ENCODE assay signal across 7 mouse cellular contexts in the genomic region with DNA sequence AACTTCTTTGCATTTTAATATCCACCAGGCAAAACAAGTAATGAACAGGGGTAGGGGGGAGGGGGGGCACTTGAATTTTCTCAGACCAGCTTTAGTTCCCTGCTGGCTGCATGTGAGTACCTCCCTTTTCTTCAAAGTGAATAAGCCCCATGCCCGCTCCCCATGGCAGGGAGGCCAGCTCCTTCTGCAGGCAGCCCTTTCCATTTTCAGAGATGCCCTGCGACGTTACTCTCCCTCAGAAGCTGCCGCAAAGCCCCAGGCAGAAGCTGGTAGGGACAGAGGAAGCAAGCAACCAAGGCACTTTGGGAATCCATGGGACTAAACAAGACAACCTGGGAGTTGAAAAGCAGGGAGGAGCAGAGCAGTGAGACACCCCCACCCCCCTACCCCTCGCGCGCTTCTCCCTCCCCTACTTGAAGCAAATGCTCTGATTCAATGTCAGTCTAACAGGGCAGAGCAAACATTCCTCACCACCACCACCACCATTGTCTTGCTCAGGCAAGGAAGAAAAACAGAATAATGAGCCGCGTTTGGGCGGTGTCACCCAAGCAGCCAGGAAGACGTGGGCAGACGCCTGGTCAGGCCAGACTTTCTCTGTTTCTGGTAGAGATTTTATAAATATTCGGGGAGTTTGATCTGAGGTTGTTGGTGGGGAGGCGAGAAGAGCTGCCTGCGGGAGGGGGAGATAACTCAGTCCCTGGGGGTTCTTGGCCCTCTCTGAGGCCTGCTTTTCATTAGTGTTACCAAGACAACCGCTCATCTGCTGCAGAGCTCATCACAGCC.
DNase-seq lines count a peak whose midpoint lies in the region; ATAC-seq and TF ChIP-seq lines count a peak whose summit lies in the region.

No protein-coding gene starts in this region.

- in situ Hi-C loops in ES-E14 (cut with MboI; ENCODE audit: low sequenced_read_pairs in 2 of 2, unreplicated experiment in 2 of 2) = no loop called here

- H3K36me3 ChIP-seq in ES-E14 (ENCODE audit: control insufficient read depth, insufficient read depth, low read length, poor library complexity, severe bottlenecking) = no peaks in the 10 kb centered on the region
- H3K36me3 ChIP-seq in forebrain, embryonic 16.5 days (ENCODE audit: control insufficient read depth, insufficient read depth) = no peaks in the 10 kb centered on the region
- no peaks in the 10 kb centered on the region for H3K36me3 ChIP-seq in intestine, embryonic 15.5 days
- no peaks in the 10 kb centered on the region for H3K36me3 ChIP-seq in liver, embryonic 13.5 days
- H3K36me3 ChIP-seq in stomach, embryonic 16.5 days (ENCODE audit: control insufficient read depth, insufficient read depth, low read length) = no peaks in the 10 kb centered on the region

- peaks cover 6 to 15% of the 10 kb centered on the region in 2 experiments for H3K4me1 ChIP-seq in ES-E14 (ENCODE audit: control insufficient read depth in 2 of 2, insufficient read depth in 2 of 2, low read length in 2 of 2, poor library complexity in 1 of 2)
- peaks cover 40% of the 10 kb centered on the region for H3K4me1 ChIP-seq in forebrain, embryonic 16.5 days (replicated peaks; ENCODE audit: control insufficient read depth, insufficient read depth, low read length)
- peaks cover 42% of the 10 kb centered on the region for H3K4me1 ChIP-seq in intestine, embryonic 15.5 days (replicated peaks)
- 0 out of 2 replicates have a peak, but pooled peaks cover 4% of the 10 kb centered on the region for H3K4me1 ChIP-seq in liver, embryonic 13.5 days (replicated peaks)
- peaks cover 60% of the 10 kb centered on the region for H3K4me1 ChIP-seq in stomach, embryonic 16.5 days (ENCODE audit: control insufficient read depth, insufficient read depth, low read length)

- H3K4me2 ChIP-seq in forebrain, embryonic 16.5 days (ENCODE audit: low read length) = peak overlapping the region; percentile 48
- H3K4me2 ChIP-seq in intestine, embryonic 15.5 days (replicated peaks) = peak overlapping the region; percentile 20
- H3K4me2 ChIP-seq in liver, embryonic 13.5 days = no peak overlapping the region
- H3K4me2 ChIP-seq in stomach, embryonic 16.5 days (ENCODE audit: low read depth, low read length) = peak overlapping the region; percentile 34

- H3K4me3 ChIP-seq in ES-E14 (ENCODE audit: insufficient read depth in 1 of 2, low read depth in 1 of 2, low read length in 2 of 2, poor library complexity in 1 of 2, severe bottlenecking in 1 of 2) = no peak overlapping the region
- no peak overlapping the region for H3K4me3 ChIP-seq in forebrain, embryonic 16.5 days (replicated peaks; ENCODE audit: low read length)
- no peak overlapping the region for H3K4me3 ChIP-seq in intestine, embryonic 15.5 days (replicated peaks)
- no peak overlapping the region for H3K4me3 ChIP-seq in liver, embryonic 13.5 days (replicated peaks)
- no peak overlapping the region for H3K4me3 ChIP-seq in stomach, embryonic 16.5 days (replicated peaks; ENCODE audit: low read length)

- H3K9ac ChIP-seq in ES-E14 (ENCODE audit: insufficient read depth, low read depth, low read length, poor library complexity, severe bottlenecking) = no peak overlapping the region
- H3K9ac ChIP-seq in forebrain, embryonic 16.5 days (replicated peaks; ENCODE audit: low read depth, low read length) = peak overlapping the region; percentile 50
- no peak overlapping the region for H3K9ac ChIP-seq in intestine, embryonic 15.5 days
- H3K9ac ChIP-seq in liver, embryonic 13.5 days = no peak overlapping the region
- H3K9ac ChIP-seq in stomach, embryonic 16.5 days (ENCODE audit: low read length) = peak overlapping the region; percentile 68

- peak; percentile 13 for DNase-seq in CD4-positive helper T cell, adult 2 months (ENCODE audit: low read depth, low spot score)
- DNase-seq in ES-E14 (ENCODE audit: low read depth, low spot score) = peak; percentile 31
- no peak for DNase-seq in liver, embryonic 13.5 days

- H3K27ac ChIP-seq in ES-E14 (ENCODE audit: insufficient read depth, low read depth, low read length, poor library complexity, severe bottlenecking) = no peak overlapping the region
- H3K27ac ChIP-seq in forebrain, embryonic 16.5 days (ENCODE audit: low read length) = peak overlapping the region; percentile 94
- peak overlapping the region; percentile 81 for H3K27ac ChIP-seq in intestine, embryonic 15.5 days
- peak overlapping the region; percentile 51; the same call in 1 of the 2 replicates for H3K27ac ChIP-seq in liver, embryonic 13.5 days
- peak overlapping the region; percentile 92 for H3K27ac ChIP-seq in stomach, embryonic 16.5 days (ENCODE audit: low read length)

- under 1% methylated on average over 16 of the region's 16 CpGs for WGBS in forebrain, embryonic 16.5 days
- 26% methylated on average over 16 of the region's 16 CpGs for WGBS in intestine, embryonic 15.5 days
- WGBS in liver, embryonic 13.5 days (ENCODE audit: insufficient replicate concordance) = 46% methylated on average over 16 of the region's 16 CpGs
- WGBS in stomach, embryonic 16.5 days = 16% methylated on average over 16 of the region's 16 CpGs

- peak; percentile 91 for ATAC-seq in forebrain, embryonic 16.5 days
- ATAC-seq in intestine, embryonic 15.5 days = peak; percentile 37; the same call in 1 of the 2 replicates
- no peak for ATAC-seq in liver, embryonic 13.5 days (ENCODE audit: low read depth)
- ATAC-seq in stomach, embryonic 16.5 days (ENCODE audit: insufficient read depth, low FRiP score) = 0 out of 2 replicates have a peak, but pooled peaks have one; percentile 15
- no peak for ATAC-seq in granulocyte monocyte progenitor cell, adult 5-6 weeks (replicated peaks; ENCODE audit: poor library complexity, severe bottlenecking)

- no peaks in the 10 kb centered on the region for H3K27me3 ChIP-seq in forebrain, embryonic 16.5 days (replicated peaks; ENCODE audit: control insufficient read depth, insufficient read depth, low read length)
- no peaks in the 10 kb centered on the region for H3K27me3 ChIP-seq in intestine, embryonic 15.5 days (replicated peaks)
- no peaks in the 10 kb centered on the region for H3K27me3 ChIP-seq in liver, embryonic 13.5 days
- no peaks in the 10 kb centered on the region for H3K27me3 ChIP-seq in stomach, embryonic 16.5 days (ENCODE audit: control insufficient read depth, insufficient read depth, low read length)

- no peaks in the 10 kb centered on the region for H3K9me3 ChIP-seq in ES-E14 (ENCODE audit: control insufficient read depth, insufficient read depth, low read depth, low read length)
- no peaks in the 10 kb centered on the region for H3K9me3 ChIP-seq in forebrain, embryonic 16.5 days (ENCODE audit: control insufficient read depth, low read length)
- H3K9me3 ChIP-seq in intestine, embryonic 15.5 days = no peaks in the 10 kb centered on the region
- H3K9me3 ChIP-seq in liver, embryonic 13.5 days (replicated peaks) = no peaks in the 10 kb centered on the region
- 0 out of 2 replicates have a peak, but pooled peaks cover 3% of the 10 kb centered on the region for H3K9me3 ChIP-seq in stomach, embryonic 16.5 days (replicated peaks; ENCODE audit: control insufficient read depth, low read length)

TF ChIP-seq in ES-E14, 5 proteins besides CTCF, POLR2A, EP300 and RAD21:
- TF ChIP-seq ZNF384 (IDR thresholded peaks at IDR 0.05; ENCODE audit: low read depth, low read length) (no peak), ZC3H11A (IDR thresholded peaks at IDR 0.05; ENCODE audit: borderline replicate concordance, low read depth, low read length) (no peak), MAFK (IDR thresholded peaks at IDR 0.05; ENCODE audit: insufficient read depth, low read depth, low read length) (no peak), CHD2 (IDR thresholded peaks at IDR 0.05; ENCODE audit: low read depth, low read length) (no peak), HCFC1 (IDR thresholded peaks at IDR 0.05; ENCODE audit: borderline replicate concordance, insufficient read depth, low read length) (no peak)

Comparison
In these comparisons a context has a peak if more than half of its experiments do, and no peak if none do; other contexts are left out.
1. H3K9ac ChIP-seq: peak in forebrain, embryonic 16.5 days (single experiment) and stomach, embryonic 16.5 days (single experiment); none in ES-E14 (single experiment), intestine, embryonic 15.5 days (single experiment) and liver, embryonic 13.5 days (single experiment).
2. ATAC-seq: peak in forebrain, embryonic 16.5 days (single experiment), intestine, embryonic 15.5 days (single experiment) and stomach, embryonic 16.5 days (single experiment); none in liver, embryonic 13.5 days (single experiment) and granulocyte monocyte progenitor cell, adult 5-6 weeks (single experiment).